Mouse (Mus musculus): ENCODE measurements around the gene Kif18b.

The Kif18b gene

DNA sequence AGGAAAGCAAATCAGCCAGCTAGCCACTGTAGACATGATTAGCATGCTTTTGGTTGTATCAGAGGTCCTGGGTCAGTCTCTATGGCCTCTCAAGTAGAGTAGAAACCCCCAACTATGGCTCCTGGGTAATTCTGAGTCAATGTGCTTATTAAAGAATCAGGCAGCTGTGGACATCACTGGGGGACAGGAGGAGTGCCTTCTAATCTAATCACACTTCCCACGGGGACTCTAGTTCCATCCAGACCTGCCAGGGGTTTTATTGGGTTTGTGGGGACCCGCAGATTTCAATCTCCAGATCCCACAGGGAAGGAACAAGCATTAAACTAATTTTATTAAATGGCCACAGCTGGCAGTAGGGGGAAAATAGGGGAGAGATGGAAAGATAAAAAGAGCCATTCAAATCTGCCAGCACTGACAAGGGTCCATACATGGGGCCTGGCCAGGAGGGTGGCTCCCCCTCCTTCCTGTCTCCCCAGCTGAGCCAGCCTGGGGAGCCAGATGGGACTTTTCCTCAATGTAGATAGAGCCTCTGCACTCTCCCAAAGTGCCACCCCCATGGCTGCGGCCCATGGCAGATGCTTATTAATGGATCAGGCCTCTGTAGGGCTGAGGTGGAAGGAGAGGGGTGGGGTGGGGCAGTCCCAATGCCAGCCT is 12.7 kb upstream of the Kif18b start:
- DNase-seq: no peak

DNA sequence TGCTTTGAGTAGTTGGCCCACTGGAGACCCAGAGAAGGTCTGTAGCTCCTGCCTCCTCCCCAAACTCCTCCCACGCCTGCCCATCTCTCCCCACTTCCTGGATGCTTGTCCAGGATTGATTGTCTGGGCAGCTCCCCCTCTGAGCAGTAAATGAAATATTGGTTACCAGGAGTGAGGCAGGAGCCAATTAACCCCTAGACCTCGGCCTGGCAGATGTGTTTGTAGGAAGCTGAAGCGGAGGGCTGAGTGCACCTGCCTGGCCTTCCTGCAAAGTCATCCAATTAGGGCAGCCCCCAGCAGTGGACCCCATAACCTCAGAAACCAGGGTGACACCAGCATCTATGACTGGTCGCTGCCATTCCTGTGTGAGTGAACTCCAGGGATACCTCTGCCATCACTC is 11.3 kb upstream of the Kif18b start:
- DNase-seq: no peak

DNA sequence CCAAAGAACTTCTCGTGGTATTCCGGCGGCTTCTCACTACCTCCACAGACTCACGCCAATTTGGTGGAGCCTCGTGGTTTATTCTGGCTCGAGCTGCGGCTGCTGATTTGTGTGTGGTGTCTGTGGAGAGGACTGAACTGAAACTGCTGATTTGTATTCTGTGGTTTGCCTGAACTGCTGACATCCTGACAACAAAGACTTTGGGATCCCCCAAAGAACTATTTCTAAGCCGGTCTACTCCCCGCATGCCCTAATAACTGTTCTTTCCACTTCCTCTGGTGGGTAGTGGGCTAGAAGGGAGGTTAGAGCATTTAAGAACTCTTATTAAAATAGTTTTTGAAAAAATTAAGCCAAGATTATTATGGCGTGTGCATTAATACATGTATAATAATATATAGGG is 5.7 kb upstream of the Kif18b start:
- no peak for DNase-seq

DNA sequence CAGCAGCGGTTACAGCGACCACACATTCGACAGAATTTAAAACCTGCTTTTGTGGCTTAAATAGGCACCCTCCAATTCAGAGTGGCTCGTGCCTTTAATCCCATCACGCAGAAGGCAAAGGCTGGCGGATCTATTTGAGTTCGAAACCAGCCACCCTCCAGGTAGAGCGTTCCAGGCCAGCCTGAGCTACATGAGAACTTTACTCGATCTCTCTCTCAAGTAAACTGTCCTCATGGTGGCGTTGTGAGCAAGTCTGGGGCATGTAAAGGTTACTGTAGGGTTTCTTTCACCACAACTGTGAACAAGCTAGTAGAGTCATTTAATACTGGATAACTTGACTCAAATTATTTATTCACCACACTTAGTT is 410 bp upstream of the Kif18b start:
- no peak for DNase-seq

DNA sequence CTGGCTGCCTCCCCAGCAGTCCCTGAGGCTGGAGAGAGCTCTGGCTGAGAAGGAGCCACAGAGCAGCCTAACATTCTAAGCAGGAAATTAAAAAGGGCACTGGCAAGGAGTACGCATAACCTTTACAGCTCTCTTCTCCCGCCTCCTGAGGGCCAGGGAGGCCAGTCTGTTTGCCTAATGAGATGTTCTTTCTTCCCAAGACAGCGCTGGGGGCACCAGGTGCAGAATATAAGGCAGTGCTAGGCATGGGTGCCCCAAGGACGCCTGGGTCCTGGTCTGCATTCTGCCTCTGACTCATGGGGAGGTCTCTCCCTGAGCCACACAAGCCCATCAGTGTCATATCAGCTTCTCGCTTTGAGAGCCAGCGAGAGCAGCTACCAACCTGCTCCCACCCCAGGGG is 3.4 kb downstream of the Kif18b start:
- no peak for DNase-seq

DNA sequence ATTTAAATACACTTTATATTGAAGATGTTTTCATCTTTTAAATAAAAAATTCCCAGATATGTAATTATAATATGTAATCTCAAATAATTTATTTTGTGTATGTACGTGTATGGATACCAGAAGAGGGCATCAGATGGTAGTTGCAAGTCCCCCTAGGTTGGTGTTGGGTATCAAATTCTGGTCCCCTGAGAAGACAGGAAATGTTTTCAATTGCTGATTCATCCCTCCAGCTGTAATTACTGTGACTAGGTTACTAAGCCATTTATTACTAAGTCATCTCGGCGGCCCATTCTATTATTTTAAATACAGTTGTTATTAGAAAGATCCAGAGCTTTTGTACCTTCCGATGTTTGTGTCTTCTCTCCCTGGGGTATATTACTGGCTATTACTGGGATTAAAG is 6.8 kb downstream of the Kif18b start:
- no peak for DNase-seq

DNA sequence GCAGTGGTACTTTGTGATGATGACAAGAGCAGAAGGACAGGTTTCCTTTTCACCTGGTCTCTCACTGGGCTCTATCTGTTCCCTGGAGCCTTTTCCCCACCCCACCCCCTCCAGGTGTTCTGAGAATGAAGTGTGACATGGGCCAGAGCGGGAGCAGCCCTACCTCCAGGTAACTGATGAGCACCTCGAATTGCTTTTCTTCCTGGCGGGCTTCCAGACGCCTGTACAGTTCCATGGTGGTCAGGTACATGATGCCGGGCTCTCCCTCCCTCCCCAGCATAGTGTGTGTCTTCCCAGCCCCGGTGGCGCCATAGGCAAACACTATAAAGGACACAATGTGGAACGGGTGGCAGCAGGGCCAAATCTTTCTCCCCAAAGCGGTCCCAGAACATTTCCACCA is 9.5 kb downstream of the Kif18b start:
- DNase-seq: no peak

DNA sequence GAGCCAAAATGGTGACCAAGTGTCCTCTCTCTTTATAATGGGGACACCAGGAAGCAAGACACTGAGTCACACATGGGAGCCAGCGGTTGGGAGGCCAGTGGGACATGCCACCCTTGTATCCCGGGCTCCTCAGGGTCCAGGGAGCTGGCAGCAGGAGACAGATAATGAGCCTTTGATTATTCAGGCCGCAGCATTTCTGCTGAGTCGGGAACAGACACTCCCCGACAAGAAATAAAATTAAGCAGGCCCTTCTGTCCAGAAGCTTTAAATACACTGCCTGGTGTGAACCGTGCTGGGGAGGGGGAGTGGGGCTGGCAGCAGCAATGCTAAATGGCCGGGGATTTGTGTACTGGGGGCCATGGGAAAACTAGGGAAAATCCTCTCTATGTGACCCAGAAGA is 13.5 kb downstream of the Kif18b start:
- DNase-seq: no peak

DNA sequence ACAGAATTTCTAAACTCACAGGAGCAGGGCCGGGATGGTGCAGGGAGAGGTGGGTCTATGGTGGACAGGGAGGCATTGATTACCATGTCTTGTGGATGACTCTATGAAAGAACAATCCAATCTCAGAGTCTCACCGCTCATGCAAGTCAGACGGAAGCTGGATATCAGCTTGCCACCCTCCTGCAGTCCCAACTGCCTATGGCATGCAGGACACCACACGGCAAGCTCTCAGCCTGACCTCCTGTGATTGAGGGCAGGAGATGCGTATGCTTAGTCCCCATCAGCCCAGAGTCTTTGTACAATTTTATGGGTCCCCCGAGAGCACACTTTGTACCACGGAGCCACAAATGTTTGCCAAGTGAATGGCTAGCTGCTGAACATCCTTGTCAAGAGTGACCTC is 21.3 kb downstream of the Kif18b start:
- no peak for DNase-seq

DNA sequence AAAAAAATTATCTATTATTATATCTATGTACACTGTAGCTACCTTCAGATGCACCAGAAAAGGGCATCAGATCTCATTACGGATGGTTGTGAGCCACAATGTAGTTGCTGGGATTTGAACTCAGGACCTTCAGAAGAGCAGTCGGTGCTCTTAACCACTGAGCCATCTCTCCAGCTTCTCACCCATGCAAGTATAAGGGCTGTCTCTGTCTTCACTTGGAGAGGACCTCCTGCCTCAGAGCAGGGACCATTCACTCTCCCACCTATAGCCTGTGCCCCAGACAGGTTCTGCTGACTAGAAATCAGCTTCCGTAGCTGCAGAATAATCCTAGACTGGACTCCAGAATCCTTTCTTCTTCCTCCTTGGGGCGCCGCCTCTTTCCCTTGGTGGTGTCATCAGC is 22.8 kb downstream of the Kif18b start:
- no peak for DNase-seq

DNA sequence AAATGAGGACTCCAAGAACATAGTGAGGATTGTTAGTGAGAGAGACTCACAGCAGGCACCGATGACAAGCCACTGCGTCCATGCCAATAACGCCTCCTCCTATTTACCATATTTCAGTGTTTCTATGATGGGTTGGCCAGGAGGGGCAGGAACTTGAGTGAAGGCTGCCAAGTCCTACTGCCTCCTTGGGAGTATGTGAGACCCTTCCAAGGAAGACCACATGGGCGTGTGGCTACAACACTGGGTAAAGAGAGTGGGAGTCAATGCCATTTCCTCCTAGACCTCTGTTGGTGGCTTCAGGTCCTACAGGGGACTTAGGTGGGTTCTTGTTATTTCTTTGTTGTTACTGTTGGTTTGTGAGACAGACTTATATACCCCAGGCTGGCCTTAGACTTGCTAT is 23.7 kb downstream of the Kif18b start:
- no peak for DNase-seq

DNA sequence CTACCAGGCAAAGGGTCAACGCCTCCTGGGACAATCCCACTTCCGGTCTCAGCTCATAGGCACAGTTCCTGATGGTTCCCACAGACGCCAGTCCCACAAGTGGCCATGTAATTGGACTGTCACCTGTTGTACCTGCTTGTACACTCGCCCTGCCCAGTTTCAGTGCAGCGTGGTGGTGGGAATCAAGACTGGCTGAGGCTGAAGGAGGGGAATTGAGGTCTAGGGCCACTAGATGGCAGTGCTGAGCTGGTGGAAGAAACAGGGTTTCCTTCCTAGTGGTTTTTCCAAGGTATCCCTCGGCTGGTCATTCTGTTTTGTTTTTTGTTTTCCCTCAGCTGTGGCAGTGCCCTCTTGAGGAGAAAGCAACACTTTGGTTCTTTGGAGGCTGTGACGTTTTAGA is 24.2 kb downstream of the Kif18b start, which contains the start of gene Gfap:
Gene Gfap (minus strand): TSS at position 150 of the 400 bp plus-strand sequence.
- DNase-seq: peak in 1 of 2 experiments; percentile 18

DNA sequence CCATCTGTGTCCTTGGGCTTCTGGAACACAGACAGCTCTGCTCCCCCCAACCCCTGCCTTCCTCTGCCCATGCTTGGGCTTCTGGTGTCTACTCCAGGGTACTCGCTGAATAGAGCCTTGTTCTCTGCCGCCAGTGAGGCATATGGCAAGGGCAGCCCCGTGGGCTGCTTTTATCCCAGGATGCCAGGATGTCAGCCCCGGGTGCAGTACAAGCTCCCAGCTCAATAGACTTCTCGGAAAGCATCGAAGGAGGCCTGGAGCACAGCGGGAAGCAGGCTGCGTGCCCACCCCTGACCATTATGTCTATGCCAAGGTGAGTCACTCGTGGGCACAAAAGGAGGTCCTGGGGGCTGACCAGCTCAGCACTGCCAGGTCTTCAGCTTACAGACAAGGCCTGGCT is 26.5 kb downstream of the Kif18b start:
- no peak for DNase-seq

DNA sequence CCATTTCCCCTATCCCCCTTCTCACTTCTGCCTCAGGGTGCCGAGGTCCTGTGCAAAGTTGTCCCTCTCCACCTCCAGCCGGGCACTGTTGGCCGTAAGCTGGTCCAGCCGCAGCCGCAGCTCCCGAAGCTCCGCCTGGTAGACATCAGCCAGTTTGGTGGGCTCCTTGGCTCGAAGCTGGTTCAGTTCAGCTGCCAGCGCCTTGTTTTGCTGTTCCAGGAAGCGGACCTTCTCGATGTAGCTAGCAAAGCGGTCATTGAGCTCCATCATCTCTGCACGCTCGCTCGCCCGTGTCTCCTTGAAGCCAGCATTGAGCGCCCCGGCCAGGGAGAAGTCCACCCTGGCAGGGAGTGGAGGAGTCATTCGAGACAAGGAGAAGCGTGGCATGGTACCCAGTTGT is 28.3 kb downstream of the Kif18b start:
- DNase-seq: no peak

DNA sequence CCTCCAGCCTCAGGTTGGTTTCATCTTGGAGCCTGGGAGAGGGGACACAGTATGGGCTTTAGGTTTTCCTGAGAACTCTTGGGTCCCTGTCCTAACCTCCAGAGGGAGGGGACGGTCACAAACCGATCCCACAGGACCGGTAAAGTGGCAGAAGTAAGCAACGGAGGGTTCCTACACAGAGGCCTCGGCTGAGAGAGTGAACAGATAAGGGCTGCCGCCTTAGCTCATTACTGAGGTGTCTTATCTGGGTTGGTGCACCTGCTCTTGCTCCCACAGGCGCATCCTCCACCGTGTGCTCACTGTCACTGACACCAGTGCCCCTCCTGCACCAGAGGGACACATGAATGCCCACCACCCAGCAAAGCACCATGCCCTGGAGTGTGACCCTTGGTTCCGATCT is 29.1 kb downstream of the Kif18b start:
- no peak for DNase-seq

DNA sequence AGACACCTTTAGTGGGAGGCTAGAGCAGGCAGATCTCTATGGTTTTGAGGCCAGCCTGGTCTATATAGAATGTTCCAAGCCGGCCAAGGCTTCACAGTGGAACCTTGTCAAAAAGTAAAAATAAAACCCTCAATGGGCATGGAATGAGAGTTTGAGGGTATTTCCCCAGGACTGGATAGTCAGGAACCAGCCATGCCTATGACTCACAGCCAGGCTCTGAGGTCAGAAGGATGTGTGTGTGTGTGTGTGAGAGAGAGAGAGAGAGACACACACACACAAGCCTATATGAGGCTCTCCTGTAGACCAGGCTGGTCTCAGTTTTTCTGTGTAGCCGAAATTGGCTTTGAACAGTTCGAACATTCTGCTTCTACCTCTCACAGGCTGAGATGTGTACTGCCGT is 30.2 kb downstream of the Kif18b start:
- DNase-seq: no peak

DNA sequence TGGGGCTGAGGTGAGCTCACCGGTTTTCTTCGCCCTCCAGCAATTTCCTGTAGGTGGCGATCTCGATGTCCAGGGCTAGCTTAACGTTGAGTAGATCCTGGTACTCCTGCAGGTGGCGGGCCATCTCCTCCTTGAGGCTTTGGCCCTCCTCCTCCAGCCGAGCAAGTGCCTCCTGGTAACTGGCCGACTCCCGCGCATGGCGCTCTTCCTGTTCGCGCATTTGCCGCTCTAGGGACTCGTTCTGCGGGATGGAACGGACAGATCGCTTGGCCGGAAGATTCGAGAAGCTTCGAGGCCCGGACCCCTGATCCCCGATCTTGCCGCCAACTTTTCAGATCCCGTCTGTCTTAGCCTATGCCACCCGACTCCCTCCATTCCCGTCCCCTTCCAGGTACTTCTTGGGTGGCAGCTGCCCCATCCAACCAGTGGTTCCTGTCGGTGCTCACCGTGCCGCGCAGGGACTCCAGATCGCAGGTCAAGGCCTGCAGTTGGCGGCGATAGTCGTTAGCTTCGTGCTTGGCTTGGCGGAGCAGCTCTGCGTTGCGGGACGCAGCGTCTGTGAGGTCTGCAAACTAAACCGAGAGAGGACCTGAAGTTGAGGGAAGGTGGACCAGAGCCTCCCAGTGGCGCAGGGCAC is 31.8 kb downstream of the Kif18b start:
- DNase-seq: peak; percentile 64 to 65

DNA sequence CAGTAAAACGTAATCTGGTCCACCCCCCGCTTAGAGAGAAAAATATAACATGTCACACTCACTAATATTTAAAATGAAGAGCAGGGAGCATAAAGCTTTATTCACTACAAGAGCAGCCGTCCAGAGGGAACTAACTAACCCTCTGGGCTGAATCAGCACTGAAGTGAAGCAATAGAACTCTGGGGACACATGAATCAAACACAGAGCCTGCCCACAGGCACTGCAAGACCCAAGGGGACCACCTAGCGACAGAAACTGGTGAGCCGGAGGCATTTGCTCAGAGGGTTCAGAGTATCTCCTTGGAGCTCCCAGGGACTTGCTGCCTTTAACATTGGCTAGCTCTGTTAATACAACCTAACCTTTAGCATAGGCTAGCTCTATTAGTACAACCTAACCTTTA is 34.8 kb downstream of the Kif18b start:
- DNase-seq: no peak

DNA sequence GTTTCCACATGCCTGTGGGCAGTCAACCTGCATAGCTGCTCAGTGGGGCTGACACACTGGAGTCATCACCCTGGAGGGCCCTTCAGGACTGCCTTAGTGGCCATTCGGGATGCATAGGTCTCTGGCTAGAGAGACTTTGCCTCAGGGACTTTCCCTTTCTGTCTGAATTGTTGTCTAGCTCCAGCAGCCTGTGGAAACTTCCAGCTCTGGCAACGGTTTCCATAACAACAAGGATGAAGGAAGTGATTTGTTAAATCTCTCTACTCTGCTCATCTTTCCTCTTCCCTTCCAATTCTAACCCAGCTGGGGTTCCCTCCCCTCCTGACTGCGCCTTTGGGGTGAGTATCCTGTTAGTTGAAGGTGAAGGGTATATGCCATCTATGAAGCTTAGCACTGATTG is 36.8 kb downstream of the Kif18b start:
- no peak for DNase-seq

DNA sequence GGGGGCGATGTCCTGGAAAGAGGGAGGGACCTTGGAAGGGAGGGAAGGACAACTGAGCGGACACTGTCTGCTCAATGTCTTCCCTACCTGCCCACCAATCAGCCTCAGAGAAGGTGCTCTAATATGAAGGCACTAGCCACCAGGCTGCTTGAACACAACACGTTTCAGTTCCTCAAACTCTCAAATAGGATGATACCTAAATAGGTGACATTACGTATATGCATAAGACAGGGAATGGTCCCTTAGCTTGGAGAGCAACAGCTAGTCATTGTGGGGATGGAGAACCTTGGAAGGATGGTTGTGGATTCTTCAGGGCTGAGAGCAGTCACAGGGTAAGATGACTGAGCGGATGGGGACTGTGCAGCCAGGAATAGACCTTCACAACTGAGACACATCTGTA is 37.5 kb downstream of the Kif18b start:
- DNase-seq: no peak

DNA sequence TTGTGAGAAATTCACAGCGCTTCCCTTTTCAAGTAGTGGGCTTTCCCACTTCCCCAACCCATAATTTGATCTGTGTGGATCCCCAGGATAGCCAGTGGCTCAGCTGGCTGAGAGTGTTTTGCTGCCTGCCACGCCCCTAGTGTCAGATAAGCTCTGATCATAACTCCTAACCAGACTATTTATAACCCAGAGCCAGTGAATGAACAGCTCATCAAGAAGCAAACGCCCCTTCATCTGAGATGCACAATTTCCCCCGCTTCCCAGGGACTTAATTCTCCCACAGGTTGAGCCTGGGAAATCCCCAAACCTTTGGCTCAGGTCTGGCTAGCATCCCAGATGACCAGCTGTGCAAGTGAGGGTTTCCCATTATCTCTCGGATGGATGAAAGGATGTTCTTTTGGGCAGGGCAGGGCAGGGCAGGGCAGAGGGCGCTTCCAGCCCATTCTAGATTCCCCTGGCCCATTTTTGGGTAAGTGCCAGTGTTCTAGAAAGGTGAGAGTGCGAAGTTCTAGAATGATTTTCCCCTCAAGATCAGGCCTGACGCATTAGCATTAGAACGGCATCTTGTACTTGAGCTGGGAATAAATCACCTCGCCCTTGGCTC is 40.2 kb downstream of the Kif18b start, which contains the start of gene Fam187a:
Gene Fam187a (plus strand): TSS at position 554 of the 604 bp plus-strand sequence.
- DNase-seq: no peak

DNA sequence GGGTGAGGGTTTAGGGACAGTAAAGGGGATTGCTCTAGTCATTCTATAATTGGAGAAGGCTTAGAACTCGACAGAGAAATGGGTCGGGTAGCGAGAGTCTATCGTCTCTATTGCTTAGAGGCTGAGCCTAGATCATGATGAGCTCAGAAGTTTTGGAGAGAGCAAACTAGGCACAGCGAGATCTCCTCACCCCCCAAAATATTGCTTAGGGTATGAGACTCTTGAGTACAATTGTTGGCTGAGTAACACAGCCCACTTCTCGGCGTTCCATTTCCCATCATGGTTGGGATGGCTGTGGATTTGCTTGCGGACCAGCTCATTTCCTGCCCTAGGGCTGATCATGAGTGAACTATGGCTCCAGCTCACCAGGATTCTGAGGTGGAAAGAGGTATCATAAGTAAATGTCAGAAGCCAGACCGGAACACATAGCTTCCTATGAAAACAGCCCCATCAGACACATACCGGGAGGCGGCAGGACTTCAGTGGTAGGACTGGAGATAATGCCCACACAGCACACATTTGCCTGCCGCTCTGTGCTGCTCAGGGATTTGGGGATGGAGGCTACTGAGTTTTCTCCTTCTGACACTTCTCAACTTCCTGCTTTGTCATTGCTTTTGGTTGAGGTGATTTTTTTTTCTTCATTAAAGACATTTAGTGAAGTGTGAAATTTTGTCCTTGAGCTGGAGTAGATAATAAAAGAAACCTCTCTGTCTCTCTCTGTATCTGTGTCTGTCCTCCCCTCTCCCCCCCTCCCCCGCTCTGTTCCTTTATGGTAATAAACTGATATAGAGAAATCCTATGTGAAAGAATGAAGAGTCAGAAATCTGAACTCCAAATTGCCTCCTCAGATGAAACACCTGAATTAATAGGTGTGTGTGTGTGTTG is 43.4 kb downstream of the Kif18b start:
- DNase-seq: no peak

DNA sequence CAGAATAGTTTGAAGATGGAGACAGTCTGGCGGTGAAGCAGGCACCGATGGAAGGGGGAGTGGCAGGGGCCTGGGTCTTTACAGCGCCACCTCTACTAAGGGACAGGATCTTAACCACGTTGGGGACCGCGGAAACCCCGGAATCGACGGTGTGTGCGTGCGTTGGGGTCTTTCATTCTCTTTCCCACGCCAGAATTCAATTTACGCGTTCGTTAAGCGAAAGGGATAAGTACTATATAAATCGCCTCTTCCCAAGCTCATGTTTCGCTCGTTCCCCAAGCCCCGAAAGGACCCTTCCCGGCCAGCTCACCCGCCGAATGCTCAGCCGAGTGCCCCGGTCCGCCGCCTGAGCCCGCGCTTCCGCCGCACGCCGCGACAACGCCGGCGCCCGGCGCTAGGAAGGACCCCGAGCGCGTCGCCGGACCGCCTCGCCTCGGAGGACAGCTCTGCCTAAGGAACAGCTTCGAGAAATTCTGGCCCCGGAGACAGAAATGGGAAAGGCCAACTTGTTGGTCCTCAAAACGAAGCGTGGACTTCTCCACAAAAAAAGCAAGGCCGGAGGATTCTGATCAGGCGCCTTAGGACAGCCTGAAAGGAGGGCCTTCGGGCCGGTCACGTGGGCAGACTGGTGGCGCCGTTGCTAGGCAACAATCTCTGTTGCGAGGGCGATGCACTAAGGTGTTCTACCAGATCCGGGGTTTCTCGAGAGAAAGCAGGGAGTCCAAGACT is 44.2 kb downstream of the Kif18b start, which contains the start of the genes Eftud2 and Ccdc103:
Gene Eftud2 (minus strand): TSS at position 401 of the 729 bp plus-strand sequence.
Gene Ccdc103 (plus strand): TSS at position 620 of the 729 bp plus-strand sequence.
- peak; percentile 80 to 88 for DNase-seq

Measured in thymus, adult 18-20 months (tissue).